Mouse (Mus musculus): ENCODE results near the gene Clec3a.
A peak's percentile ranks its signal among the peaks of the same experiment; 100 is the strongest.

The Clec3a gene

GRCm38 (mm10) chr8:114458113-114458784, 40.4 kb downstream of the Clec3a start:
- no peak for DNase-seq (ENCODE audit: low spot score)

- peak; percentile 20 for DNase-seq (ENCODE audit: low spot score)
Observed at GRCm38 (mm10) chr8:114460600-114460999, 42.7 kb downstream of the Clec3a start.

GRCm38 (mm10) chr8:114462591-114462990, 44.7 kb downstream of the Clec3a start:
- DNase-seq (ENCODE audit: low spot score): no peak

DNA sequence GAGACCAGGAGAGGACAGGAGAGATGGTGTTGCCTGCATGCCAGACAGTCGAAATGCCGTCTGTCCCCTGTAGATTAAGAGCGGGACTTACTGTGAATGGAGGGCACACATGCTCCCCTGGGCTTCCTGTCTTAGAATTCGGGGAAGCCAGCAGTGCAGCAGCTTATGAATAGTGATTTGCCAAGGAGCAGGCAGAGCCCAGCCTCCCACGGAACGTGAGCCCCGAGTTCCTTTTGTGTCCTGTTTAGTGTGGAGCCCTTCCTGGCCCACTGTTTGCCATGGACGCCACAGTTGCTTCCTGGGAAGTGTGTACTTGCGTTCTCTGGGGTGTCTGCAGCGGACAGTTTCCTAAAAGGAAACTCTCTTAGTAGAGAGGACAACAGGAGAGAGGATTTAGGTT, 45.4 kb downstream of the Clec3a start:
- DNase-seq (ENCODE audit: low spot score): no peak

DNA sequence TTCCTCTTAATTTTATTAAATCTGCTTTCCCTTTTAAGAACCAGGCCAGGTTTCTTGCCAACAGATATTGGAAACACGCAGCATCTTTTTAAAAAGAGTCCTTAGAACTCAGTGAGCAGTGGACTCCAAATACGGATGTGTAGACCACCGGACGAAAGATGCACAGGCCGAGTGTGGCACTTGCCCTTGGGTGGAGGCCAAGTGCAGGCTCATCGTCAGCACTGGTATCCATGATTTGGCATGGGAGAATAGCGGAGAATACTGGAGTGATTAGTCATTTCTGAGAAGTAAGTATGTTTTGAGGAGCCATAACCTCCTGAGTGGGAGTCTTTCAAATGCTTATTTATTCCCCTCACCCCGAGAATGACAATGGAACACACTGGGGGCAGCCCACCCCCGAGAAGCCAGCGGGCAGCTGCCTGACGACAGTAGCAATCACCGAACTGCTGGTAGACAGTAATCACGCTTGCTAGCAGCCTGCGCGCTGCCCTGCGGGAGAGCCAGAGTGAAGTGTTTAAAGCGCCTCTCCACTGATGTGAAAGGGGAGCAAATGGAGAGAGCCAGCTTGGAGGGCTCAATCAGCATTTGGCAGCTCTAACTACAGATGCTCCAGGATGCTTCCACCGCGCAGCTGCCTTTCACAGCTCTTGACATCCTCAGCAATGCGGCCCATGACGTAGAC, 50.8 kb downstream of the Clec3a start:
- DNase-seq (ENCODE audit: low spot score): no peak

GRCm38 (mm10) chr8:114469208-114469590, 51.3 kb downstream of the Clec3a start:
- DNase-seq (ENCODE audit: low spot score): no peak

DNA sequence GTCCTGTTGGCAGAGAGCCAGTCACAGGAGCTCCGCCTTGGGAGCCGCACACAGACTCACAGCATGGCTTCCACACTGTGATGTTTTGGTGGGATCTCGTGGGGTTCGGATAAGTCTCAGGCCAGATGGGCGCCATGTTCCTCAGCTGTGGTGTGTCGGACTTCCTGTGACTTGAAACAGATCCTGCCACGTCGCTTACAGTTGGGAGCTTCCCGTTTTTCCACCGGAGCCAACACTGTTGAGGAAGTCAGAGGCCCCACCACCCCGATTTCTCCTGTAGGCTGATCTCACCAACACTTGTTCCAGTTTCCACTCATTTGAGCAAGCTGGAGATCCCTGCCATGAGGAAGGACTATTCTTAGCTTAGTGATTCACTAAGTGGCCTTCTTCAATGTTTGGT, 55.7 kb downstream of the Clec3a start:
- no peak for DNase-seq (ENCODE audit: low spot score)
